Mouse (Mus musculus): ENCODE results near the gene Zfp827. TPM values are rescaled to one million over a fixed set of nuclear protein-coding genes. Genes with fewer than 3 reads are reported as not detected.

Zfp827 gene
- polyA plus RNA-seq, 1 experiment from 2014 or later: 3.8 TPM

GRCm38 (mm10) chr8:79048388-79049005 lies 20.3 kb downstream of the Zfp827 start:
- 73% methylated on average over 6 of the region's 6 CpGs for WGBS
- no peak for ATAC-seq (replicated peaks; ENCODE audit: low FRiP score)
- no peaks in the 10 kb centered on the region for H3K36me3 ChIP-seq (ENCODE audit: control insufficient read depth, insufficient read depth, low read length)

GRCm38 (mm10) chr8:79054222-79054621 lies 26.0 kb downstream of the Zfp827 start:
- ATAC-seq (replicated peaks; ENCODE audit: low FRiP score) (no peak), DNase-seq (ENCODE audit: low spot score) (no peak)
- no peaks in the 10 kb centered on the region for H3K27me3 ChIP-seq (replicated peaks; ENCODE audit: control insufficient read depth, insufficient read depth, low read length)
- no peak overlapping the region for H3K9ac ChIP-seq (ENCODE audit: low read depth, low read length)
- WGBS: 89% methylated on average over 6 of the region's 6 CpGs
- no peak overlapping the region for H3K4me2 ChIP-seq
- H3K9me3 ChIP-seq (ENCODE audit: control insufficient read depth, low read length): no peaks in the 10 kb centered on the region
- no peaks in the 10 kb centered on the region for H3K4me1 ChIP-seq (replicated peaks; ENCODE audit: control insufficient read depth, insufficient read depth, low read length)
- H3K4me3 ChIP-seq (ENCODE audit: low read depth, low read length): no peak overlapping the region
- no peak overlapping the region for H3K27ac ChIP-seq (ENCODE audit: low read depth, low read length)
- no peaks in the 10 kb centered on the region for H3K36me3 ChIP-seq (ENCODE audit: control insufficient read depth, insufficient read depth, low read length)

More at GRCm38 (mm10) chr8:79048388-79049005, 20.3 kb downstream of the Zfp827 start:
- Histone ChIP-seq H3K4me3 (ENCODE audit: low read depth, low read length) (no peak overlapping the region), H3K9ac (ENCODE audit: low read depth, low read length) (no peak overlapping the region), H3K4me1 (replicated peaks; ENCODE audit: control insufficient read depth, insufficient read depth, low read length) (no peaks in the 10 kb centered on the region), H3K27ac (ENCODE audit: low read depth, low read length) (no peak overlapping the region), H3K4me2 (no peak overlapping the region), H3K27me3 (replicated peaks; ENCODE audit: control insufficient read depth, insufficient read depth, low read length) (no peaks in the 10 kb centered on the region), H3K9me3 (ENCODE audit: control insufficient read depth, low read length) (no peaks in the 10 kb centered on the region)
- no peak for DNase-seq (ENCODE audit: low spot score)

- ATAC-seq (replicated peaks; ENCODE audit: low FRiP score): no peak
Observed at GRCm38 (mm10) chr8:79057179-79057578, 28.9 kb downstream of the Zfp827 start.

GRCm38 (mm10) chr8:79059361-79059760 lies 31.1 kb downstream of the Zfp827 start:
- Histone ChIP-seq H3K36me3 (ENCODE audit: control insufficient read depth, insufficient read depth, low read length) (peaks cover 4% of the 10 kb centered on the region; the same call in 1 of the 2 replicates), H3K4me1 (replicated peaks; ENCODE audit: control insufficient read depth, insufficient read depth, low read length) (no peaks in the 10 kb centered on the region)
- WGBS: 72% methylated on average over 4 of the region's 4 CpGs

More at GRCm38 (mm10) chr8:79057179-79057578, 28.9 kb downstream of the Zfp827 start:
- no peak for DNase-seq (ENCODE audit: low spot score)
- H3K9me3 ChIP-seq (ENCODE audit: control insufficient read depth, low read length): no peaks in the 10 kb centered on the region
- no peaks in the 10 kb centered on the region for H3K4me1 ChIP-seq (replicated peaks; ENCODE audit: control insufficient read depth, insufficient read depth, low read length)
- H3K27me3 ChIP-seq (replicated peaks; ENCODE audit: control insufficient read depth, insufficient read depth, low read length): no peaks in the 10 kb centered on the region
- H3K4me3 ChIP-seq (ENCODE audit: low read depth, low read length): no peak overlapping the region
- no peak overlapping the region for H3K9ac ChIP-seq (ENCODE audit: low read depth, low read length)
- peaks cover 4% of the 10 kb centered on the region; the same call in 1 of the 2 replicates for H3K36me3 ChIP-seq (ENCODE audit: control insufficient read depth, insufficient read depth, low read length)
- H3K27ac ChIP-seq (ENCODE audit: low read depth, low read length): no peak overlapping the region
- 74% methylated on average over 3 of the region's 3 CpGs for WGBS
- no peak overlapping the region for H3K4me2 ChIP-seq

GRCm38 (mm10) chr8:79060013-79060609 lies 31.9 kb downstream of the Zfp827 start:
- H3K4me1 ChIP-seq (replicated peaks; ENCODE audit: control insufficient read depth, insufficient read depth, low read length): no peaks in the 10 kb centered on the region
- no peak overlapping the region for H3K4me2 ChIP-seq
- H3K27me3 ChIP-seq (replicated peaks; ENCODE audit: control insufficient read depth, insufficient read depth, low read length): no peaks in the 10 kb centered on the region
- H3K9ac ChIP-seq (ENCODE audit: low read depth, low read length): no peak overlapping the region
- no peak overlapping the region for H3K4me3 ChIP-seq (ENCODE audit: low read depth, low read length)
- no peak overlapping the region for H3K27ac ChIP-seq (ENCODE audit: low read depth, low read length)
- H3K9me3 ChIP-seq (ENCODE audit: control insufficient read depth, low read length): no peaks in the 10 kb centered on the region
- 82% methylated on average over 19 of the region's 19 CpGs for WGBS
- peaks cover 4% of the 10 kb centered on the region; the same call in 1 of the 2 replicates for H3K36me3 ChIP-seq (ENCODE audit: control insufficient read depth, insufficient read depth, low read length)
- DNase-seq (ENCODE audit: low spot score) (no peak), ATAC-seq (replicated peaks; ENCODE audit: low FRiP score) (no peak)

More at GRCm38 (mm10) chr8:79059361-79059760, 31.1 kb downstream of the Zfp827 start:
- H3K27ac ChIP-seq (ENCODE audit: low read depth, low read length): no peak overlapping the region
- no peak for ATAC-seq (replicated peaks; ENCODE audit: low FRiP score)
- H3K4me2 ChIP-seq: no peak overlapping the region
- no peaks in the 10 kb centered on the region for H3K9me3 ChIP-seq (ENCODE audit: control insufficient read depth, low read length)
- H3K9ac ChIP-seq (ENCODE audit: low read depth, low read length): no peak overlapping the region
- no peak for DNase-seq (ENCODE audit: low spot score)
- no peak overlapping the region for H3K4me3 ChIP-seq (ENCODE audit: low read depth, low read length)
- no peaks in the 10 kb centered on the region for H3K27me3 ChIP-seq (replicated peaks; ENCODE audit: control insufficient read depth, insufficient read depth, low read length)

- DNase-seq (ENCODE audit: low spot score) (no peak), ATAC-seq (replicated peaks; ENCODE audit: low FRiP score) (no peak)
- Histone ChIP-seq H3K4me2 (no peak overlapping the region), H3K4me1 (replicated peaks; ENCODE audit: control insufficient read depth, insufficient read depth, low read length) (no peaks in the 10 kb centered on the region), H3K27ac (ENCODE audit: low read depth, low read length) (no peak overlapping the region), H3K9me3 (ENCODE audit: control insufficient read depth, low read length) (no peaks in the 10 kb centered on the region), H3K4me3 (ENCODE audit: low read depth, low read length) (no peak overlapping the region), H3K36me3 (ENCODE audit: control insufficient read depth, insufficient read depth, low read length) (peaks cover 6% of the 10 kb centered on the region; the same call in 1 of the 2 replicates), H3K27me3 (replicated peaks; ENCODE audit: control insufficient read depth, insufficient read depth, low read length) (no peaks in the 10 kb centered on the region), H3K9ac (ENCODE audit: low read depth, low read length) (no peak overlapping the region)
- WGBS: 89% methylated on average over 2 of the region's 2 CpGs
Observed at GRCm38 (mm10) chr8:79065924-79066323, 37.7 kb downstream of the Zfp827 start.

GRCm38 (mm10) chr8:79067812-79068630 lies 39.8 kb downstream of the Zfp827 start:
- no peaks in the 10 kb centered on the region for H3K4me1 ChIP-seq (replicated peaks; ENCODE audit: control insufficient read depth, insufficient read depth, low read length)
- H3K9me3 ChIP-seq (ENCODE audit: control insufficient read depth, low read length): no peaks in the 10 kb centered on the region
- H3K27me3 ChIP-seq (replicated peaks; ENCODE audit: control insufficient read depth, insufficient read depth, low read length): no peaks in the 10 kb centered on the region
- no peak for DNase-seq (ENCODE audit: low spot score)
- ATAC-seq (replicated peaks; ENCODE audit: low FRiP score): no peak
- H3K36me3 ChIP-seq (ENCODE audit: control insufficient read depth, insufficient read depth, low read length): 0 out of 2 replicates have a peak, but pooled peaks cover 2% of the 10 kb centered on the region
- no peak overlapping the region for H3K4me3 ChIP-seq (ENCODE audit: low read depth, low read length)
- no peak overlapping the region for H3K9ac ChIP-seq (ENCODE audit: low read depth, low read length)
- no peak overlapping the region for H3K4me2 ChIP-seq
- H3K27ac ChIP-seq (ENCODE audit: low read depth, low read length): no peak overlapping the region
- 87% methylated on average over 3 of the region's 3 CpGs for WGBS

- Histone ChIP-seq H3K36me3 (ENCODE audit: control insufficient read depth, insufficient read depth, low read length) (peaks cover 4% of the 10 kb centered on the region; the same call in 1 of the 2 replicates), H3K9ac (ENCODE audit: low read depth, low read length) (no peak overlapping the region), H3K4me2 (no peak overlapping the region), H3K9me3 (ENCODE audit: control insufficient read depth, low read length) (no peaks in the 10 kb centered on the region), H3K4me3 (ENCODE audit: low read depth, low read length) (no peak overlapping the region), H3K27me3 (replicated peaks; ENCODE audit: control insufficient read depth, insufficient read depth, low read length) (no peaks in the 10 kb centered on the region), H3K4me1 (replicated peaks; ENCODE audit: control insufficient read depth, insufficient read depth, low read length) (no peaks in the 10 kb centered on the region), H3K27ac (ENCODE audit: low read depth, low read length) (no peak overlapping the region)
- 90% methylated on average over 3 of the region's 3 CpGs for WGBS
- ATAC-seq (replicated peaks; ENCODE audit: low FRiP score): no peak
- no peak for DNase-seq (ENCODE audit: low spot score)
Observed at GRCm38 (mm10) chr8:79073311-79073710, 45.1 kb downstream of the Zfp827 start.

Measured in liver, embryonic 11.5 days (tissue).